Mouse (Mus musculus) CD4-positive, CD25-positive, alpha-beta regulatory T cell, adult 4 months (primary cell): ENCODE measurements around the gene 1810009A15Rik. TPM values are rescaled to one million over a fixed set of nuclear protein-coding genes. Genes with fewer than 3 reads are reported as not detected.

Experiments used
- ATAC-seq: one replicate; pipeline ENCODE4 v1.8.0; 2017
- polyA plus RNA-seq, 2 experiments: library from polyadenylated mRNA; unstranded; fragments of 100-300 nt; shearing (Covaris generic); gene quantifications; one replicate each; pipeline ENCODE4 v1.2.1; 2017

The 1810009A15Rik gene
- polyA plus RNA-seq, 2 experiments from 2014 or later = 102 to 103 TPM

GRCm38 (mm10) chr19:8920836-8921291 lies 32.2 kb downstream of the 1810009A15Rik start:
- ATAC-seq = peak; percentile 35

GRCm38 (mm10) chr19:8921741-8922140 lies 33.1 kb downstream of the 1810009A15Rik start:
- ATAC-seq = no peak

- peak; percentile 35 for ATAC-seq
Observed at GRCm38 (mm10) chr19:8926766-8927165, 38.1 kb downstream of the 1810009A15Rik start.

GRCm38 (mm10) chr19:8927891-8928525 lies 39.4 kb downstream of the 1810009A15Rik start:
- ATAC-seq = no peak

GRCm38 (mm10) chr19:8928689-8929223 lies 40.1 kb downstream of the 1810009A15Rik start:
- no peak for ATAC-seq

- ATAC-seq = peak; percentile 70
Observed at GRCm38 (mm10) chr19:8929224-8930088, 40.8 kb downstream of the 1810009A15Rik start, which contains the start of the genes Rom1 and Eml3. Gene Rom1 (minus strand): TSS chr19:8929356. Gene Eml3 (plus strand): TSS chr19:8929552.

- ATAC-seq = no peak
Observed at GRCm38 (mm10) chr19:8930117-8930516, 41.5 kb downstream of the 1810009A15Rik start.

- no peak for ATAC-seq
Observed at GRCm38 (mm10) chr19:8930771-8931170, 42.1 kb downstream of the 1810009A15Rik start.

- ATAC-seq = no peak
Observed at GRCm38 (mm10) chr19:8936736-8937135, 48.1 kb downstream of the 1810009A15Rik start.

Other genes starting within 250 kb of the 1810009A15Rik start
- not detected for gene Chrm1, start 225.1 kb upstream of the 1810009A15Rik start, polyA plus RNA-seq
- 10 to 100 TPM; 63.7 to 85.1 TPM for gene Slc3a2, start 165.5 kb upstream of the 1810009A15Rik start, polyA plus RNA-seq
- gene Wdr74, start 153.0 kb upstream of the 1810009A15Rik start, polyA plus RNA-seq = 10 to 100 TPM; 72.5 to 92.2 TPM
- under 1 TPM in 1 of 2 experiments, not detected in 1; 0.75 TPM for gene 1700092M07Rik, start 148.1 kb upstream of the 1810009A15Rik start, polyA plus RNA-seq
- gene Stx5a, start 147.4 kb upstream of the 1810009A15Rik start, polyA plus RNA-seq = 100 to 1,000 TPM; 132 to 165 TPM
- gene Nxf1, start 131.8 kb upstream of the 1810009A15Rik start, polyA plus RNA-seq = 100 to 1,000 TPM; 163 to 188 TPM
- 100 to 1,000 TPM; 117 to 124 TPM for gene Tmem223, start 117.9 kb upstream of the 1810009A15Rik start, polyA plus RNA-seq
- 100 to 1,000 TPM in 1 of 2 experiments, 10 to 100 TPM in 1; 85.6 to 101 TPM for gene Tmem179b, start 114.4 kb upstream of the 1810009A15Rik start, polyA plus RNA-seq
- 1 to 10 TPM; 5.4 to 6.5 TPM for gene Taf6l, start 102.4 kb upstream of the 1810009A15Rik start, polyA plus RNA-seq
- 100 to 1,000 TPM; 181 to 198 TPM for gene Polr2g, start 90.3 kb upstream of the 1810009A15Rik start, polyA plus RNA-seq
- gene Zbtb3, start 86.3 kb upstream of the 1810009A15Rik start, polyA plus RNA-seq = 1 to 10 TPM; 2.1 to 4.7 TPM
- 10 to 100 TPM; 41.6 to 59.0 TPM for gene Ttc9c, start 69.5 kb upstream of the 1810009A15Rik start, polyA plus RNA-seq
- 1 to 10 TPM; 4.2 to 6.9 TPM for gene Hnrnpul2, start 68.8 kb upstream of the 1810009A15Rik start, polyA plus RNA-seq
- not detected for gene AC129217.1, start 59.1 kb upstream of the 1810009A15Rik start, polyA plus RNA-seq
- gene Bscl2, start 51.4 kb upstream of the 1810009A15Rik start, polyA plus RNA-seq = 10 to 100 TPM; 86.8 to 98.9 TPM
- 1 to 10 TPM in 1 of 2 experiments, under 1 TPM in 1; 0.91 to 1.4 TPM for gene Gng3, start 49.7 kb upstream of the 1810009A15Rik start, polyA plus RNA-seq
- gene Lrrn4cl, start 38.1 kb upstream of the 1810009A15Rik start, polyA plus RNA-seq = not detected
- 10 to 100 TPM; 65.0 to 70.2 TPM for gene Ubxn1, start 17.4 kb upstream of the 1810009A15Rik start, polyA plus RNA-seq
- 10 to 100 TPM; 80.7 to 88.3 TPM for gene Uqcc3, start 7.9 kb upstream of the 1810009A15Rik start, polyA plus RNA-seq
- gene Lbhd1, start 5.1 kb upstream of the 1810009A15Rik start, polyA plus RNA-seq = 10 to 100 TPM; 58.1 to 77.2 TPM
- not detected for gene Gm49403, start 4.9 kb upstream of the 1810009A15Rik start, polyA plus RNA-seq
- gene Gm49416, start 73 bp downstream of the 1810009A15Rik start, polyA plus RNA-seq = not detected
- 10 to 100 TPM in 1 of 2 experiments, 1 to 10 TPM in 1; 8.7 to 12.2 TPM for gene Ints5, start 4.2 kb downstream of the 1810009A15Rik start, polyA plus RNA-seq
- gene Ganab, start 9.2 kb downstream of the 1810009A15Rik start, polyA plus RNA-seq = 10 to 100 TPM; 50.2 to 83.9 TPM
- gene B3gat3, start 31.5 kb downstream of the 1810009A15Rik start, polyA plus RNA-seq = 10 to 100 TPM; 18.4 to 19.6 TPM
- gene Rom1, start 40.5 kb downstream of the 1810009A15Rik start, polyA plus RNA-seq = 1 to 10 TPM; 5.1 to 9.2 TPM
- 10 to 100 TPM; 18.7 to 24.9 TPM for gene Eml3, start 40.7 kb downstream of the 1810009A15Rik start, polyA plus RNA-seq
- gene Mta2, start 53.0 kb downstream of the 1810009A15Rik start, polyA plus RNA-seq = 100 to 1,000 TPM in 1 of 2 experiments, 10 to 100 TPM in 1; 81.7 to 126 TPM
- gene Tut1, start 65.0 kb downstream of the 1810009A15Rik start, polyA plus RNA-seq = 10 to 100 TPM; 30.3 to 67.9 TPM
- gene Eef1g, start 78.2 kb downstream of the 1810009A15Rik start, polyA plus RNA-seq = 100 to 1,000 TPM; 667 to 787 TPM
- 10 to 100 TPM; 45.2 to 48.9 TPM for gene Ahnak, start 100.4 kb downstream of the 1810009A15Rik start, polyA plus RNA-seq
- not detected for gene Scgb1a1, start 199.1 kb downstream of the 1810009A15Rik start, polyA plus RNA-seq
- 10 to 100 TPM; 33.5 to 34.3 TPM for gene Asrgl1, start 246.8 kb downstream of the 1810009A15Rik start, polyA plus RNA-seq